Mouse (Mus musculus): ENCODE measurements at regions not wholly inside any gene's neighbourhood (a gene's known extent, or its start where the extent isn't known, plus 50 kb on each side); places are given as distances from the start of the nearest gene placed in this dataset.

DNA sequence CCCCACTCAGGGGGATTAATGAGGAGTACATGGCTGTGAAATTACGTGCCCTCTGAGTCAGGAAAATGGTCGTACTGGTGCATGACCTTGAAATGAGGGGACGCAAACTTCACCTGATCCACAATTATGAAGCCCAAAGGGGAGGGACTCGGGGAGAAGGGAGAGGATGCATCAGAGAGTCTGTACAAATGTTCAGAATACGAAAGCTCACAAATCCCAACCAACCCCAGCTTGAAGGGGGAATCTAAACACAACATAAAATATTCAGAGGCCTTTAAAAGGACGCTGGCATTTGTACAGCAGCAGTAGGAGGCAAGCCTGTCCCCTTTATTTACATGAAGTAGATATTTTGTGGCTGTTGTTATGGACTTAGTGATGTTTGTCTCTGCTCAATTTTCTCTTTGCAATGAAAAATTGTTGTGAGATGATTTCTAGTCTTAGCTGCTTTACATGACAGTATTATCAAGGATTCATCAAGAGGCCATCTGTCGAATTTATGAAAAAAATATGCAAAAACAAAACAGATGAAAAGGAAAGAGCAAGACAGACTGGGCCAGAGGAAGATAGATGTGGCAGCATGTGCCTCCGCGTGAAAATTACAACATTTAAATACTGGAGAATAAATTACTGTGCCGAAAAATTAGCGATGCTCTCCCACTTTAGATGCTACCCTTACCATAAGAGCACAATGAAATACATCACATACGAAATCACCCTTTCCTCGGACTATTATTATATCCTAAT lies 695.3 kb downstream of the 1700064H15Rik start:
- TF ChIP-seq CTCF (IDR thresholded peaks at IDR 0.05; ENCODE audit: extremely low read depth, insufficient read depth, insufficient read length, insufficient replicate concordance) (no peak), POLR2A (IDR thresholded peaks at IDR 0.05; ENCODE audit: low read depth, low read length) (no peak)

All from spleen, adult 2 months (tissue).